Mouse (Mus musculus) olfactory bulb, adult 2 months (tissue): ENCODE results near the gene Ctsh.

Source experiments
- CTCF ChIP-seq: fragments of 200-500 bp; IDR thresholded peaks from 2 replicates; pipeline ENCODE4 v1.5.1; 2012; ENCODE audit warnings: low read depth, mild to moderate bottlenecking, low read length, moderate library complexity; ENCODE audit not compliant: insufficient read depth
- POLR2A ChIP-seq: fragments of 200-500 bp; IDR thresholded peaks from 2 replicates; pipeline ENCODE4 v1.6.1; 2012; ENCODE audit warnings: mild to moderate bottlenecking, low read depth, low read length, moderate library complexity; ENCODE audit not compliant: insufficient read depth

DNA sequence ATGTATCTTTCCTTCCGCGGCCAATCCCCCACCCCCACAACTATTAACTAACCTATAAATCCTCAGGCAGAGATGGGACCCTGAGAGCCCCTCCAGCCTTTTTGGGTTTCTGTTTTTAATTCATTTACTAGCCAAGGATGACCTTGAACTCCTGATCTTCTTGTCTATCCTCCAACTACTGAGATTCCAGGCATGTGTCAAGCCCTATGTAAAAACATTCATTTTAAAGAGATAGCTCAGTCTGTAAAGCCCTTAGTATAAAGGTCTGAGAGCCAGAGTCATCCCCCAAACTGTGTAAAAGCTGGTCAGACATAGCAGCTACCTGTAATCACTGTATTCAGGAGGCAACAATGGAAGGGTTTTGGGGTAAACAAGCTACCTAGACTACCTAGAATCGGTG is 2.0 kb downstream of the Ctsh start:
- no peak for TF ChIP-seq CTCF
- no peak for TF ChIP-seq POLR2A
